Mouse (Mus musculus) small intestine, adult 2 months (tissue): Measurements from ENCODE around the gene Prss43.

Experiments used
- CTCF ChIP-seq: fragments of 200-500 bp; IDR thresholded peaks from 2 replicates; pipeline ENCODE4 v1.5.1; 2012; ENCODE audit warnings: low read depth, mild to moderate bottlenecking, control low read depth, inconsistent platforms, low read length, moderate library complexity, mixed read lengths; ENCODE audit not compliant: insufficient replicate concordance, insufficient read length; ENCODE audit errors: extremely low read depth
- POLR2A ChIP-seq: fragments of 200-500 bp; IDR thresholded peaks from 2 replicates; pipeline ENCODE4 v1.6.1; 2012; ENCODE audit warnings: low read depth, mild to moderate bottlenecking, control low read depth, inconsistent platforms, low read length, moderate library complexity

GRCm38 (mm10) chr9:110880772-110881171 is 54.3 kb downstream of the Prss43 start:
- TF ChIP-seq POLR2A, result no peak
- no peak for TF ChIP-seq CTCF
